Mouse (Mus musculus) kidney, adult 10 weeks (tissue): ENCODE measurements around the gene Sptssa. TPM values are rescaled to one million over a fixed set of nuclear protein-coding genes. Genes with fewer than 3 reads are reported as not detected.

ENCODE experiments used
- polyA plus RNA-seq: library from polyadenylated mRNA; stranded (reverse); fragments of 350-450 nt; fragmentation: Illumina TruSeq; extraction: RNeasy Lipid Tissue Mini Kit (QIAGEN cat#74804); gene quantifications from one replicate; pipeline ENCODE4 v1.2.3, GENCODE M21; 2014; ENCODE audit warnings: low read depth, low replicate concordance

Gene Sptssa
- 262 TPM for polyA plus RNA-seq

GRCm38 (mm10) chr12:54656396-54657171 lies at the start of gene Sptssa:
TSS of gene Sptssa (minus strand) at chr12:54656573.

GRCm38 (mm10) chr12:54695511-54696241 lies 39.3 kb upstream of the Sptssa start, which contains the start of gene Eapp:
TSS of gene Eapp (minus strand) at chr12:54695897.

Other genes starting within 250 kb of the Sptssa start
- gene Eapp, start 39.3 kb upstream of the Sptssa start, polyA plus RNA-seq: 83.4 TPM
- gene Snx6, start 139.1 kb upstream of the Sptssa start, polyA plus RNA-seq: 325 TPM
- gene Cfl2, start 206.3 kb upstream of the Sptssa start, polyA plus RNA-seq: 367 TPM